Mouse (Mus musculus) C2C12 (cell line): Measurements from ENCODE around the gene Rnf32. TPM values are rescaled to one million over a fixed set of nuclear protein-coding genes. Genes with fewer than 3 reads are reported as not detected.

Experiments
- H3K27me3 ChIP-seq: one replicate; pipeline ENCODE4 v1.6.1; 2011; ENCODE audit not compliant: control insufficient read depth, insufficient read depth, insufficient read length
- H3K36me3 ChIP-seq: one replicate; pipeline ENCODE4 v1.6.1; 2011; ENCODE audit not compliant: control insufficient read depth, insufficient read depth
- H3K4me3 ChIP-seq: one replicate; pipeline ENCODE4 v1.5.1; 2011; ENCODE audit warnings: mild to moderate bottlenecking, control low read depth; ENCODE audit not compliant: poor library complexity, insufficient read depth, severe bottlenecking
- H3K79me2 ChIP-seq: one replicate; pipeline ENCODE4 v1.6.1; 2011; ENCODE audit not compliant: control insufficient read depth, insufficient read depth
- H3K79me3 ChIP-seq: one replicate; pipeline ENCODE4 v1.6.1; 2011; ENCODE audit warnings: low read depth, control low read depth
- H3ac ChIP-seq: one replicate; pipeline ENCODE3; 2011; ENCODE audit warnings: low read depth; ENCODE audit not compliant: control insufficient read depth, insufficient read length
- CEBPB ChIP-seq: IDR thresholded peaks from one replicate; pipeline ENCODE4 v1.6.1; 2011; ENCODE audit warnings: low read depth, mild to moderate bottlenecking, control low read depth, moderate library complexity
- CTCF ChIP-seq: IDR thresholded peaks from one replicate; pipeline ENCODE4 v1.5.1; 2011; ENCODE audit not compliant: control insufficient read depth, insufficient read depth, insufficient read length
- FOSL1 ChIP-seq: IDR thresholded peaks from one replicate; pipeline ENCODE4 v1.8.0; 2011; ENCODE audit warnings: mild to moderate bottlenecking, low read length; ENCODE audit not compliant: poor library complexity, insufficient read depth, severe bottlenecking
- MAX ChIP-seq: IDR thresholded peaks from one replicate; pipeline ENCODE4 v1.6.1; 2011; ENCODE audit warnings: mild to moderate bottlenecking, control low read depth
- MYOD1 ChIP-seq: IDR thresholded peaks from one replicate; pipeline ENCODE4 v1.6.1; 2011; ENCODE audit warnings: low read depth; ENCODE audit not compliant: control insufficient read depth, insufficient read length
- MYOG ChIP-seq: IDR thresholded peaks from one replicate; pipeline ENCODE4 v1.6.1; 2011; ENCODE audit not compliant: control insufficient read depth, insufficient read length; ENCODE audit errors: extremely low read depth
- USF1 ChIP-seq: IDR thresholded peaks from one replicate; pipeline ENCODE4 v1.6.1; 2011; ENCODE audit warnings: low read depth, mild to moderate bottlenecking, control low read depth, moderate library complexity
- polyA plus RNA-seq: library from polyadenylated mRNA; unstranded; fragments of >200 nt; fragmentation: generic; extraction: Trizol; gene quantifications from one replicate; pipeline ENCODE4 v1.2.1, GENCODE M21; 2012; ENCODE audit warnings: missing spikeins

The Rnf32 gene
- polyA plus RNA-seq, 1 experiment: 0.48 TPM

- Histone ChIP-seq H3K79me2 (no peaks in the 10 kb centered on the region), H3K27me3 (no peaks in the 10 kb centered on the region), H3ac (no peak overlapping the region), H3K79me3 (no peaks in the 10 kb centered on the region), H3K4me3 (no peak overlapping the region), H3K36me3 (no peaks in the 10 kb centered on the region)
- TF ChIP-seq MYOG: no peak
- no peak for TF ChIP-seq CTCF
- peak; percentile 81 for TF ChIP-seq MYOD1
- TF ChIP-seq CEBPB: no peak
- no peak for TF ChIP-seq MAX
- peak; percentile 48 for TF ChIP-seq USF1
- peak; percentile 5 for TF ChIP-seq FOSL1
Observed at GRCm38 (mm10) chr5:29250795-29251495, 55.2 kb downstream of the Rnf32 start.

GRCm38 (mm10) chr5:29251496-29251873, 55.7 kb downstream of the Rnf32 start:
- Histone ChIP-seq H3K27me3 (no peaks in the 10 kb centered on the region), H3K4me3 (no peak overlapping the region), H3K79me3 (no peaks in the 10 kb centered on the region), H3K79me2 (no peaks in the 10 kb centered on the region), H3ac (no peak overlapping the region), H3K36me3 (no peaks in the 10 kb centered on the region)
- TF ChIP-seq MAX (no peak), USF1 (no peak), MYOG (no peak), CEBPB (no peak), MYOD1 (no peak), CTCF (no peak), FOSL1 (no peak)

- TF ChIP-seq MAX: no peak
- no peak for TF ChIP-seq USF1
- TF ChIP-seq MYOD1: no peak
- no peak for TF ChIP-seq MYOG
- TF ChIP-seq FOSL1: no peak
- no peak for TF ChIP-seq CEBPB
- no peak for TF ChIP-seq CTCF
- Histone ChIP-seq H3K79me2 (no peaks in the 10 kb centered on the region), H3K36me3 (no peaks in the 10 kb centered on the region), H3ac (no peak overlapping the region), H3K4me3 (no peak overlapping the region), H3K27me3 (no peaks in the 10 kb centered on the region), H3K79me3 (no peaks in the 10 kb centered on the region)
Observed at GRCm38 (mm10) chr5:29253876-29254275, 58.1 kb downstream of the Rnf32 start.

- H3K36me3 ChIP-seq: no peaks in the 10 kb centered on the region
- H3K79me3 ChIP-seq: no peaks in the 10 kb centered on the region
- no peak overlapping the region for H3K4me3 ChIP-seq
- TF ChIP-seq MYOD1: no peak
- TF ChIP-seq USF1: no peak
- TF ChIP-seq FOSL1: no peak
- TF ChIP-seq MYOG: no peak
- no peak for TF ChIP-seq MAX
- no peak for TF ChIP-seq CTCF
- TF ChIP-seq CEBPB: no peak
- no peak overlapping the region for H3ac ChIP-seq
- H3K79me2 ChIP-seq: no peaks in the 10 kb centered on the region
- no peaks in the 10 kb centered on the region for H3K27me3 ChIP-seq
Observed at GRCm38 (mm10) chr5:29270879-29271278, 75.1 kb downstream of the Rnf32 start.

GRCm38 (mm10) chr5:29273426-29273825, 77.6 kb downstream of the Rnf32 start:
- Histone ChIP-seq H3K36me3 (no peaks in the 10 kb centered on the region), H3ac (no peak overlapping the region), H3K79me2 (no peaks in the 10 kb centered on the region), H3K4me3 (no peak overlapping the region), H3K27me3 (no peaks in the 10 kb centered on the region), H3K79me3 (no peaks in the 10 kb centered on the region)
- no peak for TF ChIP-seq MYOD1
- TF ChIP-seq MYOG: no peak
- no peak for TF ChIP-seq USF1
- TF ChIP-seq CEBPB: no peak
- no peak for TF ChIP-seq CTCF
- no peak for TF ChIP-seq MAX
- TF ChIP-seq FOSL1: no peak

GRCm38 (mm10) chr5:29274746-29275145, 79.0 kb downstream of the Rnf32 start:
- H3K4me3 ChIP-seq: no peak overlapping the region
- no peak for TF ChIP-seq MYOD1
- TF ChIP-seq USF1: no peak
- TF ChIP-seq CEBPB: no peak
- TF ChIP-seq MYOG: no peak
- no peak for TF ChIP-seq CTCF
- no peak for TF ChIP-seq FOSL1
- TF ChIP-seq MAX: no peak
- H3K79me3 ChIP-seq: no peaks in the 10 kb centered on the region
- H3ac ChIP-seq: no peak overlapping the region
- no peaks in the 10 kb centered on the region for H3K36me3 ChIP-seq
- no peaks in the 10 kb centered on the region for H3K27me3 ChIP-seq
- no peaks in the 10 kb centered on the region for H3K79me2 ChIP-seq

Other genes starting within 250 kb of the Rnf32 start
- gene Lmbr1, start 182.4 kb downstream of the Rnf32 start, polyA plus RNA-seq: 1.8 TPM
- 13.5 TPM for gene Nom1, start 238.7 kb downstream of the Rnf32 start, polyA plus RNA-seq